Mouse (Mus musculus) small intestine, adult 2 months (tissue): ENCODE measurements around the gene Tmem220.

Source experiments
- CTCF ChIP-seq: fragments of 200-500 bp; IDR thresholded peaks from 2 replicates; pipeline ENCODE4 v1.5.1; 2012; ENCODE audit warnings: low read depth, mild to moderate bottlenecking, control low read depth, inconsistent platforms, low read length, moderate library complexity, mixed read lengths; ENCODE audit not compliant: insufficient replicate concordance, insufficient read length; ENCODE audit errors: extremely low read depth
- POLR2A ChIP-seq: fragments of 200-500 bp; IDR thresholded peaks from 2 replicates; pipeline ENCODE4 v1.6.1; 2012; ENCODE audit warnings: low read depth, mild to moderate bottlenecking, control low read depth, inconsistent platforms, low read length, moderate library complexity

DNA sequence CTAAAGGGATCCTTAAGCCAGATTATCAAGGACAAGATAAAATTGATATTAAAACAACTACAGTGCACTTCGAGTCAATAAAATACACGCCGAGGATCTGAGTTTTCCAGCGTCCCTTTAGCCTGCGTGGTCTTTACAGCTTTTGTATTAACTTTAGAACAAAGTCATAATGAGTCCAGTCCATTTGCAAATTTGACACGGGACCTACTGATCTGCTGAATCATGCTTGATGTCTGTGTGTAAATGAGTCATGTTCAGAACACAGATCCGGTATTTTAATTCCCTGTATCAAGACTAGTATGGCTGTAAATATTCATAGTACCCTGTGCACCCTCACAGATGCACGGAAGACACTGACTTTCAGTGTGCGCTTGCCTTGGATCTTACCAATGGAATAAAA, 11.9 kb downstream of the Tmem220 start:
- no peak for TF ChIP-seq CTCF
- no peak for TF ChIP-seq POLR2A
